Mouse (Mus musculus) kidney, adult 2 months (tissue): ENCODE results near the gene Slit1.

Experiments used
- CTCF ChIP-seq: fragments of 200-500 bp; conservative IDR thresholded peaks from 2 replicates; pipeline ENCODE4 v1.5.1; 2011; ENCODE audit warnings: low read depth, mild to moderate bottlenecking, control low read depth, low read length, moderate library complexity, mixed read lengths; ENCODE audit not compliant: insufficient read depth, insufficient read length
- POLR2A ChIP-seq: fragments of 200-500 bp; IDR thresholded peaks from one replicate; pipeline ENCODE4 v1.6.1; 2011; ENCODE audit warnings: low read depth, low read length, control low read depth

GRCm38 (mm10) chr19:41724831-41725470 lies 18.5 kb downstream of the Slit1 start:
- TF ChIP-seq CTCF, result no peak
- no peak for TF ChIP-seq POLR2A
